Mouse (Mus musculus) kidney, adult 8-10 months (tissue): Measurements from ENCODE around the gene Bcs1l.
A peak's percentile ranks its signal among the peaks of the same experiment; 100 is the strongest.

Experiments
- DNase-seq, 2 experiments: peaks; one replicate each; pipeline ENCODE4 v3.0.0; 2022

Gene Bcs1l

GRCm38 (mm10) chr1:74587773-74588445 lies at the start of gene Bcs1l, which contains the start of gene Zfp142:
TSS of gene Bcs1l (plus strand) at chr1:74588289.
TSS of gene Zfp142 (minus strand) at chr1:74588246.
- DNase-seq = peak; percentile 99

- no peak for DNase-seq
These were observed 49.4 kb upstream of the Bcs1l start for GRCm38 (mm10) chr1:74538650-74539049.

GRCm38 (mm10) chr1:74542451-74542961 lies 45.6 kb upstream of the Bcs1l start, which contains the start of gene Plcd4:
TSS of gene Plcd4 (plus strand) at chr1:74542888.
- peak; percentile 35 to 47 for DNase-seq

- DNase-seq = no peak
These were observed 43.9 kb upstream of the Bcs1l start, which contains the start of gene Usp37 for GRCm38 (mm10) chr1:74544184-74544583. TSS of gene Usp37 (minus strand) at chr1:74544284.

GRCm38 (mm10) chr1:74559061-74559460 lies 29.0 kb upstream of the Bcs1l start:
- no peak for DNase-seq

GRCm38 (mm10) chr1:74565834-74566233 lies 22.3 kb upstream of the Bcs1l start:
- no peak for DNase-seq

GRCm38 (mm10) chr1:74569739-74570719 lies 18.1 kb upstream of the Bcs1l start:
- no peak for DNase-seq

GRCm38 (mm10) chr1:74582621-74583020 lies 5.5 kb upstream of the Bcs1l start:
- DNase-seq = no peak

- DNase-seq = no peak
These were observed 3.3 kb upstream of the Bcs1l start for GRCm38 (mm10) chr1:74584616-74585398.

GRCm38 (mm10) chr1:74587233-74587772 lies 786 bp upstream of the Bcs1l start:
- DNase-seq = peak in 1 of 2 experiments; percentile 24

GRCm38 (mm10) chr1:74594434-74594833 lies 6.3 kb downstream of the Bcs1l start:
- DNase-seq = no peak

- no peak for DNase-seq
These were observed 12.6 kb downstream of the Bcs1l start for GRCm38 (mm10) chr1:74600501-74601266.

- DNase-seq = peak; percentile 86 to 88
These were observed 13.3 kb downstream of the Bcs1l start, which contains the start of the genes Rnf25 and Stk36 for GRCm38 (mm10) chr1:74601267-74601962. TSS of gene Rnf25 (minus strand) at chr1:74601397. TSS of gene Stk36 (plus strand) at chr1:74601445.

GRCm38 (mm10) chr1:74624183-74624582 lies 36.1 kb downstream of the Bcs1l start:
- DNase-seq = no peak

- DNase-seq = no peak
These were observed 38.0 kb downstream of the Bcs1l start for GRCm38 (mm10) chr1:74626076-74626475.

- DNase-seq = peak; percentile 8 to 17
These were observed 39.9 kb downstream of the Bcs1l start for GRCm38 (mm10) chr1:74628001-74628400.

GRCm38 (mm10) chr1:74632734-74633133 lies 44.6 kb downstream of the Bcs1l start:
- no peak for DNase-seq
